Mouse (Mus musculus) embryonic facial prominence, embryonic 11.5 days (tissue): ENCODE measurements around the gene Xlr5a. TPM values are rescaled to one million over a fixed set of nuclear protein-coding genes. Genes with fewer than 3 reads are reported as not detected.
"Not testable (repeated sequence)": the region's sequence is repeated elsewhere in the genome, so short reads cannot be mapped to it uniquely, and the experiment has no call there.

ENCODE experiments used
- ATAC-seq: fragments of 200-750 bp; cut with Nextera tagmentation; replicated peaks from 2 replicates; pipeline ENCODE4 v1.8.0; 2017; ENCODE audit warnings: low read depth; ENCODE audit not compliant: insufficient number of reproducible peaks, low FRiP score, low TSS enrichment
- DNase-seq: peaks from one replicate; pipeline ENCODE4 v3.0.0-alpha.2; 2015; ENCODE audit warnings: low spot score
- H3K27ac ChIP-seq: fragments of 300-500 bp; sonication (generic); replicated peaks from 2 replicates; pipeline ENCODE4 v1.5.1; 2014; ENCODE audit warnings: mild to moderate bottlenecking, low read depth, low read length, control low read depth
- H3K27me3 ChIP-seq: fragments of 300-500 bp; sonication (generic); 2 replicates; pipeline ENCODE4 v1.6.1; 2014; ENCODE audit warnings: mild to moderate bottlenecking, low read length, moderate library complexity, mixed read lengths; ENCODE audit not compliant: control insufficient read depth, insufficient read depth
- H3K36me3 ChIP-seq: fragments of 300-500 bp; sonication (generic); replicated peaks from 2 replicates; pipeline ENCODE4 v1.6.1; 2014; ENCODE audit warnings: low read depth, mild to moderate bottlenecking, low read length, moderate library complexity, mixed read lengths; ENCODE audit not compliant: control insufficient read depth, insufficient read depth
- H3K4me1 ChIP-seq: fragments of 300-500 bp; sonication (generic); 2 replicates; pipeline ENCODE4 v1.6.1; 2014; ENCODE audit warnings: low read length, mixed read lengths; ENCODE audit not compliant: control insufficient read depth, insufficient read depth
- H3K4me2 ChIP-seq: fragments of 300-500 bp; sonication (generic); 2 replicates; pipeline ENCODE4 v1.6.1; 2014; ENCODE audit warnings: low read depth, mild to moderate bottlenecking, control low read depth, low read length, moderate library complexity
- H3K4me3 ChIP-seq: fragments of 300-500 bp; sonication (generic); 2 replicates; pipeline ENCODE4 v1.5.1; 2014; ENCODE audit warnings: low read depth, low read length, control low read depth
- H3K9ac ChIP-seq: fragments of 300-500 bp; sonication (generic); replicated peaks from 2 replicates; pipeline ENCODE4 v1.6.1; 2014; ENCODE audit warnings: mild to moderate bottlenecking, control low read depth, low read length
- H3K9me3 ChIP-seq: fragments of 300-500 bp; sonication (generic); replicated peaks from 2 replicates; pipeline ENCODE4 v1.6.1; 2016; ENCODE audit warnings: mild to moderate bottlenecking, low read length, inconsistent platforms, mixed read lengths; ENCODE audit not compliant: control insufficient read depth
- WGBS: fragments of 180-500 bp; shearing (Covaris S2); extraction: QIAGEN DNeasy Blood & Tissue Kit; methylation state at CpG from one replicate; pipeline ENCODE4 v1.1.7; 2014; 5-methylcytosine and 5-hydroxymethylcytosine counted together
- polyA plus RNA-seq: library from polyadenylated mRNA; unstranded; fragments of >200 nt; fragmentation: Nextera tagmentation; extraction: Ambion mirVana; gene quantifications from 2 replicates; pipeline ENCODE4 v1.2.1, GENCODE M21; 2014

The Xlr5a gene
- polyA plus RNA-seq, 1 experiment from 2014 or later: not detected

DNA sequence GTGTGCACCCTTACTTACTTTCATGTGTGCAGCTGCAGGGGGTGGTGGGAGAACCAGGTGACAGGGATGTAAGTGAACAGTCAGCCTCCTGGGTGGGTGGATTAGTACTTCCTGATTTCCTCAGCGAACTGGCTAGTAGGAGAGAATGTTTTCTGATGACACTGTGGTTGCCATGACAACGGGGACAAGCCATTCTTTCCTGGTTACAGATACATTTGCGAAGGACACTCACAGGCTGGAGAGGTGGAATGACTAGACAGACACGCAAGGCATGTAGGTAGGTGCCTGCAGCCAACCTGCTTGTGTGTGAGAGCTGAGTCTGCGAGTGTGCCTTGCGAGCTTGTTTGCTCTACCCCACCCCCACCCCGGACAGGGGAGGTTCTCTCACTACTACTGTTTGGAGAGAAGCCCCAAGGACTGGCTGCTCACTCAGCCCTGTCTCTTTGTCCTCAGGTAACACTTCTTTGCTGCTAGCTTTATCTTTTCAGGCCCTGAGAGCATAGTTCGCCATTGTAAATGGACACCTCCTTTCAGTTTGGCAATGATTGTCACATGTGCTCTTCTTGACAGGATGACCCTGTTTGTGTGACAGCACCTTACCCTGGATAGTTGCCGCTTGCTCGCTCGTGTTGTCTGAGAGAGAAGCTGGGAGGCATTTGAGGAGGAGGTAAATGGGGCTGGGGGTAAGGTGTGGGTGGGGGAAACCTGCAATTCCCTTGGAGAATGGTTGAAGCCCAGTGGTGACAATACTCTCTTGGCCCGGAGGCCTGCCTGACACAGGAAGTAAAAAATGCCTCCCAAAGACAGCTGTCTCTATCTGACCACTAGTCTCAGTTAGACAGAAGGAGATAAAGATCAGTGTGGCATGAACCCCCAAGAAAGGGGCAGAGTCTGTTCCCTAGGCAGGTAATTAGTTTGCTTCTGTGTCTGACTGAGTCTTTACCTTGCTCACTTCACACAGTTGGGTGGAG is 169.6 kb downstream of the Xlr5a start:
- not testable (repeated sequence) for H3K4me1 ChIP-seq, H3K9me3 ChIP-seq, H3K36me3 ChIP-seq, H3K4me2 ChIP-seq, DNase-seq, ATAC-seq, H3K27me3 ChIP-seq, H3K9ac ChIP-seq, H3K4me3 ChIP-seq, H3K27ac ChIP-seq
- no CpG with 5 or more reads among the region's 12 CpGs for WGBS

GRCm38 (mm10) chrX:73116747-73117146 is 176.0 kb downstream of the Xlr5a start, which contains the start of gene Gm14685:
Gene Gm14685, plus strand, starts transcription at chrX:73117047.
- H3K36me3 ChIP-seq, H3K9me3 ChIP-seq, H3K4me1 ChIP-seq, ATAC-seq, H3K27me3 ChIP-seq, H3K4me3 ChIP-seq, H3K9ac ChIP-seq, DNase-seq, H3K27ac ChIP-seq, H3K4me2 ChIP-seq: not testable (repeated sequence)
- no CpG with 5 or more reads among the region's 7 CpGs for WGBS

DNA sequence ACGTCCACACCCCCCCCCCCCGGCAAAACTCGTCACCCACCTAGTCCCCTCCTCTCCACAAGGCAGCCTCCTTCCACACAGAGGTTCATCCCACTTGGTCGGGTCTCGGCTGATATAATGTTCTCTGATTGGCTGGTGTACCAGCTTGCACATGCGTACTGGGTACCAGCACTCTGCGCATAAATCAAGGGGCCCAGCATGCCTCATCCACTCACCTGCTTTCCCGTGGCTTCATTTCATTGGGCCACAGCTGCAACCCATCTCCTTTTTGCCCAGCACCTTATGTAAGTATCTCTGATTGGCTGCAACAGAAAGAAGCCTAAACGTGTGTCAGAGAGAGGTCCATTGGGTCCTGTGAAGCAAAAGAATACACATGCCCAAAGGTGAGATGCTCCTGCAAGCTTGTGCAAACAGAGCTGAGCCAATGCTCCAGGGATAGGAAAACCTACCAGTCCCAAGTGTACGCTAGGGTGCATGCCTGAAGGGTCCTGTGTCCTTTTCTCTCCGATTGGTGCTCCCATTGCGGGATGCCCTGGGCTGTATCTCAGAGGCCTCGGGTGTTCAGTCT is 195.8 kb downstream of the Xlr5a start, which contains the start of gene Xlr3a:
Xlr3a (minus strand) TSS at position 155 of the 568 bp plus-strand sequence.
- DNase-seq: not testable (repeated sequence)
- 78% methylated on average over 13 of the region's 13 CpGs for WGBS

DNA sequence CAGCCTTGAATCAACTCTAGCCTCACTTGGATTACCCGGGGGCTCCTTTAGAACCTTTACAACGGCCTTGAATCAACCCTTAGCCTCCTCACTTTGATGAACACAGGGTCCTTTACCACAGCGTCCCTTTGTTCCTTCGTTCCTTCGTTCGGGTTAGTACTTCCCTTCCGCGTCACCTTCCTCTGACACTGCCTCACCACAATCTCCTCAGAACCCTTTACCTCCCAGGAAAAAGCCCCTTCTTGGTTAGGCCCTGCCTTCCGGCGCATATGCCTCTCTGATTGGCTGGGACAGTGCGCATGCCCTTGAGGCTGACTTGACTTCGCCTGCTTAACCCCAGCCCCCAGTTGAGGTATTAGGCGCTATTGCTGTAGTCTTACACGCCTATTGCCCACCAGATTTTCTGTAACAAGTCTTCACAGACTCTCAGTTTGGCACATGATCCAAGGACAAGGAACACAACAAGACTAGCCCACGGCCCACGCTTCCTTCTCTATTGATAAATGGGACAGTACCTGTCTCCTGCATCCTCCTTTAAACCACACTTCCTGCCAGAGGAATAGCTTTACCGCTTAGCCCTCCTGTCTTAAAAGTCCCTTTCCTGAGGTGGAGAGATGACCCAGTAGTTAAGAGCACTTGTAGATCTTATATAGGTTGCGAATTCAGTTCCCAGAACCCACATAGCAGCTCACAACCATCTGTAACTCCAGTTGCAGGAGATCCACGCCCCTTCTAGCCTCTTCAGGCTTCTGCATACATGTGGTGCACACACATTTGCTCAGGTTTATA is 210.3 kb downstream of the Xlr5a start, which contains the start of gene Xlr4a:
Xlr4a (minus strand) TSS at position 212 of the 789 bp plus-strand sequence.
- H3K9me3 ChIP-seq, H3K27ac ChIP-seq, H3K36me3 ChIP-seq, H3K27me3 ChIP-seq, DNase-seq, H3K4me2 ChIP-seq, H3K9ac ChIP-seq, H3K4me1 ChIP-seq, ATAC-seq, H3K4me3 ChIP-seq: not testable (repeated sequence)
- WGBS: 80% methylated on average over 17 of the region's 19 CpGs

More for the DNA sequence above, 195.8 kb downstream of the Xlr5a start, which contains the start of gene Xlr3a:
- not testable (repeated sequence) for ATAC-seq, H3K36me3 ChIP-seq, H3K4me2 ChIP-seq, H3K27me3 ChIP-seq, H3K9ac ChIP-seq, H3K9me3 ChIP-seq, H3K4me1 ChIP-seq, H3K4me3 ChIP-seq, H3K27ac ChIP-seq

DNA sequence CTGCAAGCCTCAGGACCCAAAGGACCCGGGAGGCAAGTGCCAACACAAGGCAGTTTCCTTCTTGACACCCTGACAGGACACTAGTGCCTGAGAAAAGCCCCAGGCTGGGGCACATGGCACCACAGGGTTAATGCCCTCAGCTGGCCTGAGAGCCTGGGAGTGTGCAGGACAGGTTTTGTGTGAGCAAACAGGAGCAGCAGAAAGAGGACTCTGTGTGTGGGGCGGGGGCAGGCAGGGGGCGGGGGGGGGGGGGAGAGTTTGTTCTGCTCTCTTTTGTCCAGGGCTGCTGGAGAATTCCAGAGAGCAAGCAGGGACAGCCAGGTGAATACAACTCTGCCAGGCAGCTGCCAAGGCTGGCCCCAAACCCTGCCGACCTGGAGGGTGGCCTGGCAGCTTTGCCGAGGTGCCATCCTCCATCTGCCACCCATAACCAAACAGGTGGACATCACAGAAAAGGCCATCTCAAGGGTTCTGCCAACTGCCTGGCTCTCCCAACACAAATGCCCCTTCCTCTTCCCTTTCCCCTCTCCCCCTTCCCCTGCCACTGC is 225.9 kb downstream of the Xlr5a start:
- WGBS: no CpG with 5 or more reads among the region's 5 CpGs
- ATAC-seq: not testable (repeated sequence)

GRCm38 (mm10) chrX:73064415-73064793 is 228.4 kb downstream of the Xlr5a start, which contains the start of gene Pnma3:
Gene Pnma3, plus strand, starts transcription at chrX:73064787.
- peak within 1 kb of the TSS; percentile 14 for H3K4me3 ChIP-seq
- no peaks in the 10 kb centered on the region for H3K36me3 ChIP-seq
- H3K4me2 ChIP-seq: peak within 1 kb of the TSS; percentile 37; the same call in 1 of the 2 replicates
- ATAC-seq (0 out of 2 replicates have a peak, but pooled peaks have one; percentile 29), DNase-seq (no peak)
- no peaks in the 10 kb centered on the region for H3K4me1 ChIP-seq
- H3K9ac ChIP-seq: peak within 1 kb of the TSS; percentile 43
- H3K27ac ChIP-seq: no peak within 1 kb of the TSS
- no peaks in the 10 kb centered on the region for H3K9me3 ChIP-seq
- 25% methylated on average over 7 of the region's 7 CpGs for WGBS
- H3K27me3 ChIP-seq: no peaks in the 10 kb centered on the region

More for the DNA sequence above, 225.9 kb downstream of the Xlr5a start:
- not testable (repeated sequence) for H3K9ac ChIP-seq, H3K4me3 ChIP-seq, H3K27me3 ChIP-seq, H3K36me3 ChIP-seq, H3K9me3 ChIP-seq, H3K4me1 ChIP-seq, H3K4me2 ChIP-seq, DNase-seq, H3K27ac ChIP-seq
